Mouse (Mus musculus) G1E (cell line): ENCODE measurements around the gene Plekha8. TPM values are rescaled to one million over a fixed set of nuclear protein-coding genes. Genes with fewer than 3 reads are reported as not detected.
A peak's percentile ranks its signal among the peaks of the same experiment; 100 is the strongest.

Source experiments
- ATAC-seq: 2 replicates; pipeline ENCODE4 v1.8.0; 2016; ENCODE audit warnings: mild to moderate bottlenecking; ENCODE audit not compliant: insufficient number of reproducible peaks, poor library complexity, low FRiP score, severe bottlenecking; ENCODE audit errors: extremely low read depth
- DNase-seq: peaks from one replicate; pipeline ENCODE4 v3.0.0; 2012; ENCODE audit warnings: low spot score
- H3K27me3 ChIP-seq: 2 replicates; pipeline ENCODE4 v1.6.1; 2012; ENCODE audit warnings: mild to moderate bottlenecking, low read length, inconsistent platforms; ENCODE audit not compliant: insufficient read depth
- H3K36me3 ChIP-seq: replicated peaks from 2 replicates; pipeline ENCODE3; 2012; ENCODE audit warnings: mild to moderate bottlenecking, inconsistent platforms
- H3K4me1 ChIP-seq: 2 replicates; pipeline ENCODE4 v1.6.1; 2012; ENCODE audit warnings: low read depth, low read length, inconsistent platforms, mixed read lengths; ENCODE audit not compliant: insufficient read depth
- H3K4me3 ChIP-seq: 2 replicates; pipeline ENCODE4 v1.5.1; 2012; ENCODE audit warnings: low read depth, mild to moderate bottlenecking, inconsistent platforms, low read length, moderate library complexity, mixed read lengths
- H3K9me3 ChIP-seq: replicated peaks from 2 replicates; pipeline ENCODE4 v1.6.1; 2012; ENCODE audit warnings: inconsistent platforms
- CTCF ChIP-seq: IDR thresholded peaks from 2 replicates; pipeline ENCODE4 v1.5.1; 2012; ENCODE audit warnings: low read depth, low read length, inconsistent platforms, mixed read lengths
- GATA1 ChIP-seq: IDR thresholded peaks from 2 replicates; pipeline ENCODE4 v1.6.1; 2012; ENCODE audit warnings: borderline replicate concordance, low read length, inconsistent platforms, mixed read lengths
- GATA2 ChIP-seq: IDR thresholded peaks from 2 replicates; pipeline ENCODE4 v1.6.1; 2012; ENCODE audit warnings: low read depth, low read length, inconsistent platforms, borderline replicate concordance
- POLR2AphosphoS5 ChIP-seq: IDR thresholded peaks from 2 replicates; pipeline ENCODE4 v1.6.1; 2012; ENCODE audit warnings: low read depth, low read length, inconsistent platforms; ENCODE audit not compliant: insufficient replicate concordance
- TAL1 ChIP-seq: conservative IDR thresholded peaks from 2 replicates; pipeline ENCODE4 v1.6.1; 2012; ENCODE audit warnings: low read depth, low read length, inconsistent platforms, mixed read lengths
- polyA plus RNA-seq: library from polyadenylated mRNA; stranded (reverse); fragments of >175 nt; gene quantifications from 2 replicates; pipeline ENCODE4 v1.2.3, GENCODE M21; 2012
- total RNA-seq, 2 experiments: library from RNA; stranded (forward) in 1 of 2; stranded (reverse) in 1 of 2; fragments of 200-1000 nt in 1 of 2; fragments of >200 nt in 1 of 2; fragmentation: Nextera tagmentation in 1 of 2; gene quantifications; 2 replicates each; pipeline ENCODE4 v1.2.3; 2014 to 2017

The Plekha8 gene
- total and polyA plus RNA-seq, 3 experiments: 1.5 to 16.2 (median 14.7) TPM

GRCm38 (mm10) chr6:54593766-54594468 lies 994 bp upstream of the Plekha8 start:
- peaks cover 47% of the 10 kb centered on the region for H3K4me1 ChIP-seq
- no peak for ATAC-seq
- TF ChIP-seq GATA1: no peak
- TF ChIP-seq POLR2AphosphoS5: no peak
- TF ChIP-seq GATA2: no peak
- no peak for TF ChIP-seq TAL1
- TF ChIP-seq CTCF: no peak
- peak overlapping the region; percentile 20; the same call in 1 of the 2 replicates for H3K4me3 ChIP-seq
- no peak for DNase-seq
- no peaks in the 10 kb centered on the region for H3K9me3 ChIP-seq
- H3K27me3 ChIP-seq: no peaks in the 10 kb centered on the region
- peaks cover 13% of the 10 kb centered on the region for H3K36me3 ChIP-seq

GRCm38 (mm10) chr6:54595330-54595878 lies 493 bp downstream of the Plekha8 start:
- DNase-seq (no peak), ATAC-seq (no peak)
- H3K9me3 ChIP-seq: no peaks in the 10 kb centered on the region
- peaks cover 45% of the 10 kb centered on the region for H3K4me1 ChIP-seq
- H3K4me3 ChIP-seq: peak overlapping the region; percentile 93
- no peak for TF ChIP-seq TAL1
- no peak for TF ChIP-seq GATA2
- no peak for TF ChIP-seq CTCF
- H3K27me3 ChIP-seq: no peaks in the 10 kb centered on the region
- peaks cover 17% of the 10 kb centered on the region for H3K36me3 ChIP-seq

GRCm38 (mm10) chr6:54597208-54597607 lies 2.3 kb downstream of the Plekha8 start, which contains the start of gene Fkbp14:
Fkbp14 (minus strand) TSS chr6:54597308.
- Histone ChIP-seq H3K4me1 (peaks cover 35% of the 10 kb centered on the region), H3K9me3 (no peaks in the 10 kb centered on the region), H3K4me3 (no peak within 1 kb of the TSS), H3K27me3 (no peaks in the 10 kb centered on the region), H3K36me3 (peaks cover 26% of the 10 kb centered on the region)
- ATAC-seq: no peak
- TF ChIP-seq GATA1 (no peak), TAL1 (no peak)
- no peak for DNase-seq

GRCm38 (mm10) chr6:54597711-54598110 lies 2.8 kb downstream of the Plekha8 start:
- no peak for DNase-seq
- Histone ChIP-seq H3K36me3 (peaks cover 27% of the 10 kb centered on the region), H3K4me3 (no peak overlapping the region), H3K27me3 (no peaks in the 10 kb centered on the region), H3K4me1 (peaks cover 33% of the 10 kb centered on the region), H3K9me3 (no peaks in the 10 kb centered on the region)
- no peak for ATAC-seq
- TF ChIP-seq POLR2AphosphoS5 (no peak), CTCF (no peak), TAL1 (no peak), GATA2 (no peak), GATA1 (no peak)

- DNase-seq (no peak), ATAC-seq (no peak)
- peaks cover 11% of the 10 kb centered on the region for H3K4me1 ChIP-seq
- H3K27me3 ChIP-seq: no peaks in the 10 kb centered on the region
- no peak overlapping the region for H3K4me3 ChIP-seq
- peaks cover 39% of the 10 kb centered on the region for H3K36me3 ChIP-seq
- H3K9me3 ChIP-seq: peaks cover 3% of the 10 kb centered on the region; the same call in 1 of the 2 replicates
- TF ChIP-seq POLR2AphosphoS5 (no peak), TAL1 (no peak), GATA2 (no peak), CTCF (no peak), GATA1 (no peak)
Measured at GRCm38 (mm10) chr6:54600681-54601347, 5.9 kb downstream of the Plekha8 start.

- no peak for DNase-seq
- no peak overlapping the region for H3K4me3 ChIP-seq
- no peak for TF ChIP-seq TAL1
- TF ChIP-seq GATA1: no peak
- TF ChIP-seq GATA2: no peak
- no peak for TF ChIP-seq POLR2AphosphoS5
- TF ChIP-seq CTCF: no peak
- no peak for ATAC-seq
- H3K27me3 ChIP-seq: no peaks in the 10 kb centered on the region
- peaks cover 32% of the 10 kb centered on the region for H3K36me3 ChIP-seq
- H3K9me3 ChIP-seq: peaks cover 3% of the 10 kb centered on the region; the same call in 1 of the 2 replicates
- H3K4me1 ChIP-seq: no peaks in the 10 kb centered on the region
Measured at GRCm38 (mm10) chr6:54602891-54603290, 8.0 kb downstream of the Plekha8 start.
